Mouse (Mus musculus): ENCODE results near the gene Itpk1.
"Not testable (repeated sequence)": the region's sequence is repeated elsewhere in the genome, so short reads cannot be mapped to it uniquely, and the experiment has no call there.

The Itpk1 gene

GRCm38 (mm10) chr12:102660906-102661651, 43.7 kb downstream of the Itpk1 start:
- no peak for DNase-seq (ENCODE audit: low spot score)

GRCm38 (mm10) chr12:102653003-102653402, 51.7 kb downstream of the Itpk1 start:
- no peak for DNase-seq (ENCODE audit: low spot score)

GRCm38 (mm10) chr12:102652420-102652819, 52.3 kb downstream of the Itpk1 start:
- no peak for DNase-seq (ENCODE audit: low spot score)

- DNase-seq (ENCODE audit: low spot score): no peak
These were observed 52.9 kb downstream of the Itpk1 start for GRCm38 (mm10) chr12:102651871-102652270.

GRCm38 (mm10) chr12:102651401-102651800, 53.3 kb downstream of the Itpk1 start:
- DNase-seq (ENCODE audit: low spot score): no peak

GRCm38 (mm10) chr12:102650649-102651048, 54.1 kb downstream of the Itpk1 start:
- no peak for DNase-seq (ENCODE audit: low spot score)

GRCm38 (mm10) chr12:102647839-102648564, 56.7 kb downstream of the Itpk1 start:
- DNase-seq (ENCODE audit: low spot score): no peak

- no peak for DNase-seq (ENCODE audit: low spot score)
These were observed 58.0 kb downstream of the Itpk1 start for GRCm38 (mm10) chr12:102646586-102647260.

GRCm38 (mm10) chr12:102645911-102646585, 58.7 kb downstream of the Itpk1 start:
- no peak for DNase-seq (ENCODE audit: low spot score)

GRCm38 (mm10) chr12:102643316-102643715, 61.4 kb downstream of the Itpk1 start:
- DNase-seq (ENCODE audit: low spot score): no peak

GRCm38 (mm10) chr12:102640436-102641163, 64.1 kb downstream of the Itpk1 start:
- no peak for DNase-seq (ENCODE audit: low spot score)

- DNase-seq (ENCODE audit: low spot score): no peak
These were observed 65.9 kb downstream of the Itpk1 start for GRCm38 (mm10) chr12:102638878-102639277.

- no peak for DNase-seq (ENCODE audit: low spot score)
These were observed 67.5 kb downstream of the Itpk1 start for GRCm38 (mm10) chr12:102637235-102637634.

- DNase-seq (ENCODE audit: low spot score): no peak
These were observed 70.2 kb downstream of the Itpk1 start for GRCm38 (mm10) chr12:102634436-102635050.

- no peak for DNase-seq (ENCODE audit: low spot score)
These were observed 71.6 kb downstream of the Itpk1 start for GRCm38 (mm10) chr12:102633083-102633501.

- DNase-seq (ENCODE audit: low spot score): no peak
These were observed 73.0 kb downstream of the Itpk1 start for GRCm38 (mm10) chr12:102631690-102632089.

- not testable (repeated sequence) for DNase-seq (ENCODE audit: low spot score)
These were observed 74.3 kb downstream of the Itpk1 start for GRCm38 (mm10) chr12:102630471-102630870.

GRCm38 (mm10) chr12:102628221-102628620, 76.5 kb downstream of the Itpk1 start:
- no peak for DNase-seq (ENCODE audit: low spot score)

GRCm38 (mm10) chr12:102627545-102627944, 77.2 kb downstream of the Itpk1 start:
- no peak for DNase-seq (ENCODE audit: low spot score)

- DNase-seq (ENCODE audit: low spot score): no peak
These were observed 77.9 kb downstream of the Itpk1 start for GRCm38 (mm10) chr12:102626841-102627240.

- no peak for DNase-seq (ENCODE audit: low spot score)
These were observed 79.0 kb downstream of the Itpk1 start for GRCm38 (mm10) chr12:102625717-102626116.

Data from spleen, adult 12 weeks (tissue).